Mouse (Mus musculus): ENCODE data around the gene Hbp1.

The Hbp1 gene

DNA sequence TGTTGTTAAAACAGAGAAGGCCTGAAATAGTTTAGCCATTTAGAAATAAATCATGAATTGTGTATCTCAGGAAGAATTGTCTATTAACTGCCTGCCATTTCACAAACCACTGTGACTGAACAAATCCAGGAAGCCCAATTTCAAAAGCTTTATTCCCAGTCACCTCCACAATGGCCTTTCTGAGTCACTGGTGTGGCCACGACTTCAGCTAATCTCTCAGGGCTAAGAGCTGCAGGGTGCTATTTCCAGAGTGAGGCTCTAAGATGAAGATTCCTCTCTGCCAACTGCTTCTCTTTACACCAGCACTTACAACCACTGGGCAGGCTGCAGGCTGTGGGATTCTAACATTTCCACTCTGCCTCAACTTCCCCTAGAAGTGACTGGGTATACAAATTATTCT is 18.8 kb upstream of the Hbp1 start:
- no peaks in the 10 kb centered on the region for H3K36me3 ChIP-seq (ENCODE audit: insufficient read depth, low read length)
- H3K27me3 ChIP-seq (ENCODE audit: insufficient read depth, low read length): no peaks in the 10 kb centered on the region
- no peak overlapping the region for H3K4me3 ChIP-seq (replicated peaks; ENCODE audit: low read length)
- peaks cover 3% of the 10 kb centered on the region; the same call in 1 of the 2 replicates for H3K4me1 ChIP-seq (replicated peaks; ENCODE audit: low read depth, low read length)
- TF ChIP-seq NANOG (IDR thresholded peaks at IDR 0.05; ENCODE audit: borderline replicate concordance, low read length) (no peak), POU5F1 (IDR thresholded peaks at IDR 0.05; ENCODE audit: borderline replicate concordance, low read length) (no peak)
- no peaks in the 10 kb centered on the region for H3K9me3 ChIP-seq (ENCODE audit: low read length)

DNA sequence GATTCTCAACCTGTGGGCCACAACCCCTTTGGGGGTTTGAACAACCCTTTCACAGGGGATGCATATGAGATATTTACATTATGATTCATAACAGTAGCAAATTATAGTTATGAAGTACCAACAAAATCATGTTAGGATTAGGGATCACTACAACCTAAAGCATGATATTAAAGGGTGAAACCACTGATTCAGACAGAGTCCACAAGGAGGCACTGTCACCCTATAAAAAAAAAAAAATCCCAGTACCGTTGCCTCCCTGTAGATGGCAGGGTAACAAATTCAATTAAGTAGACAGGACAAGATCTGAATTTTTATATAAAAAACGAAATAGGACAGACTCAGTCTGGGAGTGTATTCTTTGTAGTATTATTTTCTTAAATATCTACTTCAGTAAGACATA is 17.2 kb upstream of the Hbp1 start:
- Histone ChIP-seq H3K27me3 (ENCODE audit: insufficient read depth, low read length) (no peaks in the 10 kb centered on the region), H3K4me1 (replicated peaks; ENCODE audit: low read depth, low read length) (peaks cover 4% of the 10 kb centered on the region; the same call in 1 of the 2 replicates), H3K9me3 (ENCODE audit: low read length) (no peaks in the 10 kb centered on the region), H3K4me3 (replicated peaks; ENCODE audit: low read length) (no peak overlapping the region), H3K36me3 (ENCODE audit: insufficient read depth, low read length) (no peaks in the 10 kb centered on the region)
- TF ChIP-seq POU5F1 (IDR thresholded peaks at IDR 0.05; ENCODE audit: borderline replicate concordance, low read length) (no peak), CTCF (conservative IDR thresholded peaks at IDR 0.05; ENCODE audit: low read length) (peak; percentile 76), NANOG (IDR thresholded peaks at IDR 0.05; ENCODE audit: borderline replicate concordance, low read length) (no peak)

DNA sequence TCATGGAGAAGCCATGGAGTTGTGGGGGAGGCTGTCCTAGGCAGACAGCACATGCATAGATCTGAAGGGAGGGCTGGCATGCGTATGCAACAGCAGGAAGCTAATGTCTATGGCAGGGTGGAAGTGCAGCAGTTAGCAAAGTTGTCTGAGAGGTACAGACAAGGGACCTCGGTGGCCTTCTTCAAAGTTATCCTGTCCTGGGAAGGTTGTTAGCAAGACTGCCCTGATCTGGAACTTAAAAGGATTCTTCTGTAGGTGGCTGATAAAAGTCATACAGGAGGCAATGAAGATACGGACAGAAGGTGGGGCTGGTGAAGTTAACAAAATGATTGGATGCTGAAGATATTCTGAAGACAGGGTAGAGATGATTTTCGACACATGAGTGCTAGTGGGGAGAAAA is 16.1 kb upstream of the Hbp1 start:
- peaks cover 4% of the 10 kb centered on the region; the same call in 1 of the 2 replicates for H3K4me1 ChIP-seq (replicated peaks; ENCODE audit: low read depth, low read length)
- no peak overlapping the region for H3K4me3 ChIP-seq (replicated peaks; ENCODE audit: low read length)
- H3K9me3 ChIP-seq (ENCODE audit: low read length): no peaks in the 10 kb centered on the region
- no peaks in the 10 kb centered on the region for H3K36me3 ChIP-seq (ENCODE audit: insufficient read depth, low read length)
- H3K27me3 ChIP-seq (ENCODE audit: insufficient read depth, low read length): no peaks in the 10 kb centered on the region
- TF ChIP-seq NANOG (IDR thresholded peaks at IDR 0.05; ENCODE audit: borderline replicate concordance, low read length) (no peak), CTCF (conservative IDR thresholded peaks at IDR 0.05; ENCODE audit: low read length) (no peak), POU5F1 (IDR thresholded peaks at IDR 0.05; ENCODE audit: borderline replicate concordance, low read length) (no peak)

GRCm38 (mm10) chr12:31965517-31966212 is 15.3 kb upstream of the Hbp1 start:
- H3K27me3 ChIP-seq (ENCODE audit: insufficient read depth, low read length): no peaks in the 10 kb centered on the region
- TF ChIP-seq CTCF (conservative IDR thresholded peaks at IDR 0.05; ENCODE audit: low read length): no peak
- TF ChIP-seq POU5F1 (IDR thresholded peaks at IDR 0.05; ENCODE audit: borderline replicate concordance, low read length): no peak
- no peak for TF ChIP-seq NANOG (IDR thresholded peaks at IDR 0.05; ENCODE audit: borderline replicate concordance, low read length)
- H3K4me3 ChIP-seq (replicated peaks; ENCODE audit: low read length): no peak overlapping the region
- H3K4me1 ChIP-seq (replicated peaks; ENCODE audit: low read depth, low read length): peaks cover 4% of the 10 kb centered on the region; the same call in 1 of the 2 replicates
- no peaks in the 10 kb centered on the region for H3K9me3 ChIP-seq (ENCODE audit: low read length)
- no peaks in the 10 kb centered on the region for H3K36me3 ChIP-seq (ENCODE audit: insufficient read depth, low read length)

DNA sequence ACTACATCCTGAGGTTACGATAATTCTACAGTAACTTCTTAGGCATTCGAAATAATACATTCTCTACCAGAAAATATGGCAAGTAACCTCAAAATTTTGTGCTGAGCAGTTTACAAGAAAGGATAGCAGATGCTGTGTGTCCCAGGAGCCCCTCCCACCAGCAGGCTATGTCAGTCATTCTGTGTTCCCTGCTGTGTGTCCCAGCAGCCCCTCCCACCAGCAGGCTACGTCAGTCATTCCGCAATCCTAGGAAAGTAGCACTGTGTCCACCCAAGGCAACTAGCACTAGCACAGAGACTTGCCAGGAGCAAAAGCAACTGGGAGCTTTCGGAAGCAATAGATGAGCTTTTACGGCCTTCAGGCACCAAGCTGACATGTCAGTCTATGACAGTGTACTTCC is 13.7 kb upstream of the Hbp1 start:
- H3K4me3 ChIP-seq (replicated peaks; ENCODE audit: low read length): no peak overlapping the region
- no peaks in the 10 kb centered on the region for H3K36me3 ChIP-seq (ENCODE audit: insufficient read depth, low read length)
- TF ChIP-seq POU5F1 (IDR thresholded peaks at IDR 0.05; ENCODE audit: borderline replicate concordance, low read length): no peak
- TF ChIP-seq CTCF (conservative IDR thresholded peaks at IDR 0.05; ENCODE audit: low read length): no peak
- no peak for TF ChIP-seq NANOG (IDR thresholded peaks at IDR 0.05; ENCODE audit: borderline replicate concordance, low read length)

GRCm38 (mm10) chr12:31955843-31956242 is 5.5 kb upstream of the Hbp1 start:
- H3K4me1 ChIP-seq (replicated peaks; ENCODE audit: low read depth, low read length): peaks cover 10% of the 10 kb centered on the region
- no peaks in the 10 kb centered on the region for H3K36me3 ChIP-seq (ENCODE audit: insufficient read depth, low read length)
- H3K9me3 ChIP-seq (ENCODE audit: low read length): no peaks in the 10 kb centered on the region
- H3K4me3 ChIP-seq (replicated peaks; ENCODE audit: low read length): no peak overlapping the region
- TF ChIP-seq POU5F1 (IDR thresholded peaks at IDR 0.05; ENCODE audit: borderline replicate concordance, low read length): no peak
- TF ChIP-seq CTCF (conservative IDR thresholded peaks at IDR 0.05; ENCODE audit: low read length): no peak
- no peak for TF ChIP-seq NANOG (IDR thresholded peaks at IDR 0.05; ENCODE audit: borderline replicate concordance, low read length)
- H3K27me3 ChIP-seq (ENCODE audit: insufficient read depth, low read length): no peaks in the 10 kb centered on the region

More for the DNA sequence above, 13.7 kb upstream of the Hbp1 start:
- Histone ChIP-seq H3K27me3 (ENCODE audit: insufficient read depth, low read length) (no peaks in the 10 kb centered on the region), H3K9me3 (ENCODE audit: low read length) (no peaks in the 10 kb centered on the region), H3K4me1 (replicated peaks; ENCODE audit: low read depth, low read length) (peaks cover 4% of the 10 kb centered on the region; the same call in 1 of the 2 replicates)

- peaks cover 39% of the 10 kb centered on the region for H3K4me1 ChIP-seq (replicated peaks; ENCODE audit: low read depth, low read length)
- peak overlapping the region; percentile 73 for H3K4me3 ChIP-seq (replicated peaks; ENCODE audit: low read length)
- no peaks in the 10 kb centered on the region for H3K9me3 ChIP-seq (ENCODE audit: low read length)
- no peaks in the 10 kb centered on the region for H3K27me3 ChIP-seq (ENCODE audit: insufficient read depth, low read length)
- H3K36me3 ChIP-seq (ENCODE audit: insufficient read depth, low read length): no peaks in the 10 kb centered on the region
- TF ChIP-seq NANOG (IDR thresholded peaks at IDR 0.05; ENCODE audit: borderline replicate concordance, low read length): no peak
These were observed 310 bp upstream of the Hbp1 start for GRCm38 (mm10) chr12:31950659-31951031.

DNA sequence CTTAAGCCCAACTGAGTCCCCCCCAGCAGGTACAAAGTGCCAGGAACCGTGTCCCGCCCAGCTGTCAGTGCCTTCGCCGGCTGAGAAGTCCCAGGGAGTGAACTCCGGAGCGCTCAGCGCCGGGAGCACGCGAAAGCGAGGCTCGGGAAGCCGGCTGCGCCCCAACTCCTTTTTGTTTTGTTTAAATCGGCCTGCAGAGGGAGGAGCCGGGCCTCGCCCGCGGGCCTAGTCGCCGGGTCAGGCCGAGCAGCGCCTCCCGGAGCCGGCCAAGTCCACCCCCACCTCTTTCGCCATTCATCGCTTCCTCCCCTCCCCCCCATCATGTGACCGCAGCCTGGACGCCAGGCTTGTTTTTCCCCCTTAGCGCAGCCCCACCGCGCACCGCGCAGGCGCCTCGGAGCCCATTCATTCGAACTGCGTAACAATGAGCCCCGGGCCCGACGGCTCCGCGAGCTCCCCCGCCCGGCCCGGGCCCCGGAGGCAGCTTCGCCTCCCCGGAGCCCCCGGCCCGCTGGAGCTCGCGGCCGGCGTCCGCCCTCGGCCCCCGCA is 1.1 kb downstream of the Hbp1 start:
- H3K27me3 ChIP-seq (ENCODE audit: insufficient read depth, low read length): no peaks in the 10 kb centered on the region
- peak overlapping the region; percentile 88 for H3K4me3 ChIP-seq (replicated peaks; ENCODE audit: low read length)
- TF ChIP-seq POU5F1 (IDR thresholded peaks at IDR 0.05; ENCODE audit: borderline replicate concordance, low read length) (no peak), CTCF (conservative IDR thresholded peaks at IDR 0.05; ENCODE audit: low read length) (no peak), NANOG (IDR thresholded peaks at IDR 0.05; ENCODE audit: borderline replicate concordance, low read length) (no peak)
- H3K9me3 ChIP-seq (ENCODE audit: low read length): no peaks in the 10 kb centered on the region
- peaks cover 48% of the 10 kb centered on the region for H3K4me1 ChIP-seq (replicated peaks; ENCODE audit: low read depth, low read length)
- no peaks in the 10 kb centered on the region for H3K36me3 ChIP-seq (ENCODE audit: insufficient read depth, low read length)

Data from E14TG2a.4 (cell line).